ENCODE assay signal across 21 mouse cellular contexts in genomic region chr5:35762850-35763249, GRCm38 (mm10). TPM values are rescaled to one million over a fixed set of nuclear protein-coding genes. Genes with fewer than 3 reads are reported as not detected.
DNase-seq lines count a peak whose midpoint lies in the region; ATAC-seq and TF ChIP-seq lines count a peak whose summit lies in the region.
"Had no signal": no experiment of that assay in that cellular context is flagged by ENCODE, and none has a peak within 500 bp of the region (broad histone marks: within the 10 kb centered on the region; RNA-seq: fewer than 3 reads in every experiment).

No protein-coding gene starts in this region.

- TF ChIP-seq CTCF in gastrocnemius, adult 2 months (IDR thresholded peaks at IDR 0.05): no peak
- TF ChIP-seq CTCF in left cerebral cortex, adult 2 months (IDR thresholded peaks at IDR 0.05): no peak

- 72% methylated on average over 10 of the region's 10 CpGs for WGBS in heart, embryonic 14.5 days
- 67% methylated on average over 10 of the region's 10 CpGs for WGBS in heart, embryonic 11.5 days (ENCODE audit: insufficient replicate concordance)

- intact Hi-C loops in gastrocnemius, adult 2 months (cut with DNase I): no loop called here
- intact Hi-C loops in left cerebral cortex, adult 2 months (cut with DNase I): no loop called here

- H3K27ac ChIP-seq in gastrocnemius, adult 2 months: peak overlapping the region; percentile 89
- peak overlapping the region in 1 of 2 experiments; percentile 44; a peak in 1 of 4 replicates for H3K27ac ChIP-seq in heart, embryonic 14.5 days (replicated peaks in 1 of 2; ENCODE audit: control insufficient read depth in 1 of 2, insufficient read depth in 1 of 2, low read depth in 2 of 2, low read length in 2 of 2)
- no peak overlapping the region for H3K27ac ChIP-seq in heart, embryonic 11.5 days (ENCODE audit: low read depth, low read length)
- peak overlapping the region; percentile 24; the same call in 1 of the 2 replicates for H3K27ac ChIP-seq in left cerebral cortex, adult 2 months
- H3K27ac ChIP-seq: forebrain, embryonic 13.5 days; hindbrain, embryonic 10.5 days; hindbrain, embryonic 15.5 days; intestine, embryonic 15.5 days; kidney, postnatal 0 days; limb, embryonic 13.5 days; liver, embryonic 13.5 days; midbrain, embryonic 12.5 days; neural tube, embryonic 13.5 days had no signal

- peak overlapping the region; percentile 10; the same call in 1 of the 2 replicates for H3K9ac ChIP-seq in heart, embryonic 14.5 days (ENCODE audit: low read length)
- no peak overlapping the region for H3K9ac ChIP-seq in heart, embryonic 11.5 days (ENCODE audit: low read depth, low read length)
- H3K9ac ChIP-seq: forebrain, embryonic 13.5 days; hindbrain, embryonic 15.5 days; intestine, embryonic 15.5 days; limb, embryonic 13.5 days; liver, embryonic 13.5 days; midbrain, embryonic 12.5 days; neural tube, embryonic 13.5 days had no signal

- H3K4me2 ChIP-seq in heart, embryonic 14.5 days (ENCODE audit: low read length): no peak overlapping the region
- no peak overlapping the region for H3K4me2 ChIP-seq in heart, embryonic 11.5 days
- H3K4me2 ChIP-seq: forebrain, embryonic 13.5 days; hindbrain, embryonic 15.5 days; intestine, embryonic 15.5 days; limb, embryonic 13.5 days; liver, embryonic 13.5 days; midbrain, embryonic 12.5 days; neural tube, embryonic 13.5 days had no signal

- no peaks in the 10 kb centered on the region for H3K36me3 ChIP-seq in heart, embryonic 14.5 days (ENCODE audit: control insufficient read depth, insufficient read depth, low read length)
- no peaks in the 10 kb centered on the region for H3K36me3 ChIP-seq in heart, embryonic 11.5 days (ENCODE audit: control insufficient read depth, insufficient read depth, low read length)
- H3K36me3 ChIP-seq: G1E; hindbrain, embryonic 10.5 days; hindbrain, embryonic 15.5 days; intestine, embryonic 15.5 days; limb, embryonic 13.5 days; liver, embryonic 13.5 days; midbrain, embryonic 12.5 days; neural tube, embryonic 13.5 days had no signal

- ATAC-seq in heart, embryonic 14.5 days (ENCODE audit: insufficient number of reproducible peaks, insufficient read depth, low FRiP score, low read depth): no peak
- no peak for ATAC-seq in heart, embryonic 11.5 days (replicated peaks; ENCODE audit: insufficient number of reproducible peaks, low FRiP score, low TSS enrichment)
- ATAC-seq: forebrain, embryonic 13.5 days; intestine, embryonic 15.5 days; lung, postnatal 0 days had no signal

- peaks cover 23 to 26% of the 10 kb centered on the region in 2 experiments for H3K4me1 ChIP-seq in heart, embryonic 14.5 days (ENCODE audit: control insufficient read depth in 2 of 2, insufficient read depth in 2 of 2, low read length in 2 of 2)
- H3K4me1 ChIP-seq in heart, embryonic 11.5 days (ENCODE audit: control insufficient read depth, insufficient read depth, low read length): peaks cover 17% of the 10 kb centered on the region

- H3K27me3 ChIP-seq in heart, embryonic 14.5 days (ENCODE audit: control insufficient read depth, insufficient read depth, low read length): peaks cover 30% of the 10 kb centered on the region
- H3K27me3 ChIP-seq in heart, embryonic 11.5 days (ENCODE audit: control insufficient read depth, insufficient read depth, low read length): peaks cover 41% of the 10 kb centered on the region

- peak overlapping the region; percentile 44 for H3K4me3 ChIP-seq in gastrocnemius, adult 2 months
- no peak overlapping the region for H3K4me3 ChIP-seq in heart, embryonic 14.5 days (ENCODE audit: control insufficient read depth in 1 of 2, insufficient read depth in 1 of 2, low read depth in 1 of 2, low read length in 2 of 2)
- H3K4me3 ChIP-seq in heart, embryonic 11.5 days (ENCODE audit: low read depth, low read length): no peak overlapping the region
- no peak overlapping the region for H3K4me3 ChIP-seq in left cerebral cortex, adult 2 months
- H3K4me3 ChIP-seq: forebrain, embryonic 13.5 days; hindbrain, embryonic 10.5 days; hindbrain, embryonic 15.5 days; intestine, embryonic 15.5 days; limb, embryonic 13.5 days; liver, embryonic 13.5 days; megakaryocyte, embryonic 14.5 days; midbrain, embryonic 12.5 days; neural tube, embryonic 13.5 days had no signal

- DNase-seq in gastrocnemius, adult 2 months: peak; percentile 75
- no peak for DNase-seq in gastrocnemius, postnatal 4 days (ENCODE audit: low spot score in 2 of 2)
- DNase-seq in left cerebral cortex, adult 2 months (ENCODE audit: extremely low spot score in 1 of 2, low spot score in 2 of 2): no peak
- DNase-seq in left cerebral cortex, adult 9 months (ENCODE audit: low spot score in 2 of 2): no peak
- no peak for DNase-seq in adrenal gland, adult 2 months
- DNase-seq: cerebellum, adult 9-10 months; liver, embryonic 13.5 days; thymus, postnatal 4 days had no signal

- no peaks in the 10 kb centered on the region for H3K9me3 ChIP-seq in heart, embryonic 14.5 days (ENCODE audit: control insufficient read depth, low read length)
- no peaks in the 10 kb centered on the region for H3K9me3 ChIP-seq in heart, embryonic 11.5 days (replicated peaks; ENCODE audit: control insufficient read depth, low read length)
- H3K9me3 ChIP-seq: forebrain, embryonic 13.5 days; G1E; hindbrain, embryonic 10.5 days; hindbrain, embryonic 15.5 days; intestine, embryonic 15.5 days; limb, embryonic 13.5 days; liver, embryonic 13.5 days; midbrain, embryonic 12.5 days; neural tube, embryonic 13.5 days had no signal

RNA-seq across cellular contexts. Expression of gene Ablim2, which starts 5.2 kb away (rescaled TPM):
- total RNA-seq in gastrocnemius, adult 2 months (2021): 10 to 100 TPM; 40.7 to 42.5 TPM
- 10 to 100 TPM; 70.5 to 76.6 TPM for total RNA-seq in gastrocnemius, postnatal 4 days (2021)
- 3.7 and 4.0 TPM in 2 replicates for polyA plus RNA-seq in heart, embryonic 14.5 days (2014; fragmentation: Nextera tagmentation; extraction: Ambion mirVana)
- 1.9 and 2.5 TPM in 2 replicates for polyA plus RNA-seq in heart, embryonic 11.5 days (2014; fragmentation: Nextera tagmentation; extraction: Ambion mirVana)
- 100 to 1,000 TPM; 191 to 208 TPM for total RNA-seq in left cerebral cortex, adult 2 months (2021)
- total RNA-seq in adrenal gland, adult 2 months (2021): 10 to 100 TPM in 1 of 2 experiments, 1 to 10 TPM in 1; 9.5 to 10.1 TPM
- 34.8 and 38.2 TPM in 2 replicates for polyA plus RNA-seq in adrenal gland, adult 2 months (2012; rRNA removed)
- polyA plus RNA-seq: G1E had no signal

RNA-seq across cellular contexts. Expression of gene Sh3tc1, which starts 23.1 kb away (rescaled TPM):
- total RNA-seq in gastrocnemius, adult 2 months (2021): 1 to 10 TPM; 2.2 to 2.4 TPM
- 1 to 10 TPM; 6.8 to 7.9 TPM for total RNA-seq in gastrocnemius, postnatal 4 days (2021)
- polyA plus RNA-seq in heart, embryonic 14.5 days (2014; fragmentation: Nextera tagmentation; extraction: Ambion mirVana): 6.3 and 7.8 TPM in 2 replicates
- polyA plus RNA-seq in heart, embryonic 11.5 days (2014; fragmentation: Nextera tagmentation; extraction: Ambion mirVana): 4.7 and 8.4 TPM in 2 replicates
- 1 to 10 TPM; 2.4 to 4.3 TPM for total RNA-seq in left cerebral cortex, adult 2 months (2021)
- total RNA-seq in adrenal gland, adult 2 months (2021): 10 to 100 TPM; 22.2 to 25.8 TPM
- 27.7 and 28.0 TPM in 2 replicates for polyA plus RNA-seq in adrenal gland, adult 2 months (2012; rRNA removed)
